Mouse (Mus musculus): ENCODE data around the gene Erc2. TPM values are rescaled to one million over a fixed set of nuclear protein-coding genes. Genes with fewer than 3 reads are reported as not detected.
A peak's percentile ranks its signal among the peaks of the same experiment; 100 is the strongest.

Erc2 gene
- polyA plus RNA-seq, 2 experiments = 4.9 to 6.5 TPM

GRCm38 (mm10) chr14:27662251-27662650, 40.0 kb downstream of the Erc2 start:
- DNase-seq (ENCODE audit: low spot score) (peak; percentile 14), ATAC-seq (ENCODE audit: low FRiP score, low read depth) (no peak)
- no peak overlapping the region for H3K4me3 ChIP-seq (replicated peaks; ENCODE audit: low read length)
- no peaks in the 10 kb centered on the region for H3K36me3 ChIP-seq (ENCODE audit: control insufficient read depth, insufficient read depth, low read length)
- no peaks in the 10 kb centered on the region for H3K27me3 ChIP-seq (ENCODE audit: control insufficient read depth, insufficient read depth, low read length)
- no peak for TF ChIP-seq POLR2A (IDR thresholded peaks at IDR 0.05; ENCODE audit: borderline replicate concordance, extremely low read depth, insufficient read depth, insufficient read length)
- 0 out of 2 replicates have a peak overlapping the region, but pooled peaks have one; percentile 22 for H3K27ac ChIP-seq (replicated peaks; ENCODE audit: low read depth, low read length)
- no peak overlapping the region for H3K4me2 ChIP-seq (replicated peaks; ENCODE audit: low read depth, low read length, severe bottlenecking)
- peaks cover 14% of the 10 kb centered on the region; the same call in 1 of the 2 replicates for H3K4me1 ChIP-seq (ENCODE audit: control insufficient read depth, insufficient read depth, low read length)
- H3K9ac ChIP-seq (ENCODE audit: low read depth, low read length, severe bottlenecking) = no peak overlapping the region
- no peaks in the 10 kb centered on the region for H3K9me3 ChIP-seq (ENCODE audit: control insufficient read depth, low read length)

- no peak for TF ChIP-seq POLR2A (IDR thresholded peaks at IDR 0.05; ENCODE audit: borderline replicate concordance, extremely low read depth, insufficient read depth, insufficient read length)
- Histone ChIP-seq H3K27me3 (ENCODE audit: control insufficient read depth, insufficient read depth, low read length) (no peaks in the 10 kb centered on the region), H3K36me3 (ENCODE audit: control insufficient read depth, insufficient read depth, low read length) (no peaks in the 10 kb centered on the region), H3K9ac (ENCODE audit: low read depth, low read length, severe bottlenecking) (no peak overlapping the region), H3K4me1 (ENCODE audit: control insufficient read depth, insufficient read depth, low read length) (peaks cover 6% of the 10 kb centered on the region; the same call in 1 of the 2 replicates), H3K4me3 (replicated peaks; ENCODE audit: low read length) (no peak overlapping the region), H3K4me2 (replicated peaks; ENCODE audit: low read depth, low read length, severe bottlenecking) (no peak overlapping the region), H3K27ac (replicated peaks; ENCODE audit: low read depth, low read length) (no peak overlapping the region), H3K9me3 (ENCODE audit: control insufficient read depth, low read length) (no peaks in the 10 kb centered on the region)
- DNase-seq (ENCODE audit: low spot score) = no peak
- no peak for ATAC-seq (ENCODE audit: low FRiP score, low read depth)
- WGBS = 83% methylated on average over 11 of the region's 11 CpGs
Observed at GRCm38 (mm10) chr14:27667016-27667852, 45.0 kb downstream of the Erc2 start.

- no peaks in the 10 kb centered on the region for H3K4me1 ChIP-seq (ENCODE audit: control insufficient read depth, insufficient read depth, low read length)
- TF ChIP-seq POLR2A (IDR thresholded peaks at IDR 0.05; ENCODE audit: borderline replicate concordance, extremely low read depth, insufficient read depth, insufficient read length) = no peak
- DNase-seq (ENCODE audit: low spot score) (no peak), ATAC-seq (ENCODE audit: low FRiP score, low read depth) (no peak)
- no peak overlapping the region for H3K4me2 ChIP-seq (replicated peaks; ENCODE audit: low read depth, low read length, severe bottlenecking)
- no peaks in the 10 kb centered on the region for H3K9me3 ChIP-seq (ENCODE audit: control insufficient read depth, low read length)
- H3K9ac ChIP-seq (ENCODE audit: low read depth, low read length, severe bottlenecking) = no peak overlapping the region
- H3K36me3 ChIP-seq (ENCODE audit: control insufficient read depth, insufficient read depth, low read length) = no peaks in the 10 kb centered on the region
- WGBS = 50% methylated on average over 6 of the region's 6 CpGs
- no peak overlapping the region for H3K27ac ChIP-seq (replicated peaks; ENCODE audit: low read depth, low read length)
- H3K4me3 ChIP-seq (replicated peaks; ENCODE audit: low read length) = no peak overlapping the region
- H3K27me3 ChIP-seq (ENCODE audit: control insufficient read depth, insufficient read depth, low read length) = no peaks in the 10 kb centered on the region
Observed at GRCm38 (mm10) chr14:27668151-27668550, 45.9 kb downstream of the Erc2 start.

GRCm38 (mm10) chr14:27669939-27670338, 47.7 kb downstream of the Erc2 start:
- WGBS = 77% methylated on average over 3 of the region's 3 CpGs

GRCm38 (mm10) chr14:27672761-27673160, 50.5 kb downstream of the Erc2 start:
- DNase-seq (ENCODE audit: low spot score) = no peak
- H3K4me2 ChIP-seq (replicated peaks; ENCODE audit: low read depth, low read length, severe bottlenecking) = no peak overlapping the region
- WGBS = 95% methylated on average over 7 of the region's 7 CpGs
- no peak for ATAC-seq (ENCODE audit: low FRiP score, low read depth)
- no peaks in the 10 kb centered on the region for H3K9me3 ChIP-seq (ENCODE audit: control insufficient read depth, low read length)
- H3K9ac ChIP-seq (ENCODE audit: low read depth, low read length, severe bottlenecking) = no peak overlapping the region
- no peaks in the 10 kb centered on the region for H3K4me1 ChIP-seq (ENCODE audit: control insufficient read depth, insufficient read depth, low read length)
- no peak overlapping the region for H3K27ac ChIP-seq (replicated peaks; ENCODE audit: low read depth, low read length)
- H3K36me3 ChIP-seq (ENCODE audit: control insufficient read depth, insufficient read depth, low read length) = no peaks in the 10 kb centered on the region
- no peak overlapping the region for H3K4me3 ChIP-seq (replicated peaks; ENCODE audit: low read length)
- H3K27me3 ChIP-seq (ENCODE audit: control insufficient read depth, insufficient read depth, low read length) = no peaks in the 10 kb centered on the region
- TF ChIP-seq POLR2A (IDR thresholded peaks at IDR 0.05; ENCODE audit: borderline replicate concordance, extremely low read depth, insufficient read depth, insufficient read length) = no peak

More at GRCm38 (mm10) chr14:27669939-27670338, 47.7 kb downstream of the Erc2 start:
- TF ChIP-seq POLR2A (IDR thresholded peaks at IDR 0.05; ENCODE audit: borderline replicate concordance, extremely low read depth, insufficient read depth, insufficient read length) = no peak
- no peak overlapping the region for H3K27ac ChIP-seq (replicated peaks; ENCODE audit: low read depth, low read length)
- no peaks in the 10 kb centered on the region for H3K9me3 ChIP-seq (ENCODE audit: control insufficient read depth, low read length)
- no peak for DNase-seq (ENCODE audit: low spot score)
- no peak overlapping the region for H3K9ac ChIP-seq (ENCODE audit: low read depth, low read length, severe bottlenecking)
- H3K4me2 ChIP-seq (replicated peaks; ENCODE audit: low read depth, low read length, severe bottlenecking) = no peak overlapping the region
- H3K4me3 ChIP-seq (replicated peaks; ENCODE audit: low read length) = no peak overlapping the region
- no peaks in the 10 kb centered on the region for H3K27me3 ChIP-seq (ENCODE audit: control insufficient read depth, insufficient read depth, low read length)
- H3K4me1 ChIP-seq (ENCODE audit: control insufficient read depth, insufficient read depth, low read length) = no peaks in the 10 kb centered on the region
- H3K36me3 ChIP-seq (ENCODE audit: control insufficient read depth, insufficient read depth, low read length) = no peaks in the 10 kb centered on the region
- no peak for ATAC-seq (ENCODE audit: low FRiP score, low read depth)

Measured in limb, embryonic 14.5 days (tissue).